Mouse (Mus musculus): Measurements from ENCODE around the gene Aknad1. TPM values are rescaled to one million over a fixed set of nuclear protein-coding genes. Genes with fewer than 3 reads are reported as not detected.

The Aknad1 gene
- total RNA-seq, 2 experiments from 2014 or later = not detected

DNA sequence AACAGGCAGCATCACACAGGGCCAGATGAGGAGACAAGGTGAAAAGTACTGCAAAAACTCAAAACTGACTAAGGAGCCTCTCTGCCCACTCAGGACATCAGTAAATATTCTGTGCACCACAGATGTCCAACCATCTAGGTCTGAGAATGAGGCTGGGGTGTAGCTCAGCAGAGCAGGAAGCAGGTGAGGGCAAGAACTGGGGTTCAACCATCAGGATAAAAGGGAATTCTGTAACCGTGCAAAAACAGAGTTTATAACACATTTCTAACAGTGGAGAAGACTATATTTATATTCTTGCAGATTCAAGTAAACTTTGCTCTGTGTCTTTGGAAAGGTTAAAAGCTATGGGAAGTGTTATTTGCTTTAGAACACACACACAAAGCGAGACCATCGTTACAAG, 19.7 kb upstream of the Aknad1 start:
- DNase-seq (ENCODE audit: extremely low spot score in 1 of 2, low spot score in 2 of 2) = no peak
- H3K27ac ChIP-seq = no peak overlapping the region
- intact Hi-C loops (cut with DNase I) = loop anchor here (5.0 kb wide), 1 partner anchor 188 kb away; no protein-coding TSS in a partner anchor
- no peak overlapping the region for H3K4me3 ChIP-seq
- TF ChIP-seq CTCF (IDR thresholded peaks at IDR 0.05) = no peak

DNA sequence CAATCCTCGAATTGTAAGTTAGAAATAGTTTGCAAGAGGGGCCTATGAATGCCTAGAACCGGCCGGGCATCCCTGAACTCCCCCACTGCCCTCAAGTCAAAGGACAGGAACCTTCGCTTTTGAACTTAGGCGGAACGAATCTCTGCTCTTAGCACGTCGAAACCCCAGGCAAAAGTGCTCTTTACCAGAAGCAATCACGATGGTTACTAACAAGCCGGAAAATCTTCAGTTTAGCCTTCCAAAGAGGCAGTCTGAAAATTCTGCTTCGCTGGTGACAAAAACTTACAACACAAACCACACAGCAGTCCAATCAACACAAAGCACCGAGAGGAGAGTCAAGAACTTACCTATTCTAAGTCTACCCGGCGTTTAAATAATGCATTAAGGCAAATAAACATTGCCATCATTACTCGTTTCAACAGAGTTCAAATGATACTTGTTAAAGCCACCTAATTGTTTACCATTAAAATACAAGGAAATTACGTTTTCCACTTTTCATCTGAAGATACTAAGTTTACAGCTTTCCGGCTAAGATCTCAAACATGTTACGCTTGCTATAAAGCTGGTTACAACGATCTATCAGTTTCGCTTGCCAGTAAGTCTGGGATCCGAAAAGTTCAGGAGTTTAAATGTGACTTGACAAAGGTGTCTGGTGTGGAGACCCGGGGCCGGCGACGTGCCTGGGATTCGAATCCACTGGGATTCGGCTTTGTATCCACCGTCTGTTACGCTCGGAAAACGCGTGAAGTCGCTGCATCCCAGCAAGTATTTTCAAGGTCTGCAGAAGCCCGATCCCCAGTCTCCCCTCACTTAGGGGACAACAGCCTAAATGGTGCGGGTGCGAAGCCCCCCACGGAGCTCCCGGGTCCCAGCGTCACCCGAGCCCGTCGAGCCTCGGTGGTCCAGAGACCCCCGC, 18.1 kb upstream of the Aknad1 start:
- Histone ChIP-seq H3K4me3 (peak overlapping the region; percentile 83), H3K27ac (peak overlapping the region; percentile 74)
- DNase-seq (ENCODE audit: extremely low spot score in 1 of 2, low spot score in 2 of 2) = peak; percentile 40 to 48
- peak; percentile 12 for TF ChIP-seq CTCF (IDR thresholded peaks at IDR 0.05)
- intact Hi-C loops (cut with DNase I) = loop anchor here (5.0 kb wide), 1 partner anchor 186 kb away; no protein-coding TSS in a partner anchor

DNA sequence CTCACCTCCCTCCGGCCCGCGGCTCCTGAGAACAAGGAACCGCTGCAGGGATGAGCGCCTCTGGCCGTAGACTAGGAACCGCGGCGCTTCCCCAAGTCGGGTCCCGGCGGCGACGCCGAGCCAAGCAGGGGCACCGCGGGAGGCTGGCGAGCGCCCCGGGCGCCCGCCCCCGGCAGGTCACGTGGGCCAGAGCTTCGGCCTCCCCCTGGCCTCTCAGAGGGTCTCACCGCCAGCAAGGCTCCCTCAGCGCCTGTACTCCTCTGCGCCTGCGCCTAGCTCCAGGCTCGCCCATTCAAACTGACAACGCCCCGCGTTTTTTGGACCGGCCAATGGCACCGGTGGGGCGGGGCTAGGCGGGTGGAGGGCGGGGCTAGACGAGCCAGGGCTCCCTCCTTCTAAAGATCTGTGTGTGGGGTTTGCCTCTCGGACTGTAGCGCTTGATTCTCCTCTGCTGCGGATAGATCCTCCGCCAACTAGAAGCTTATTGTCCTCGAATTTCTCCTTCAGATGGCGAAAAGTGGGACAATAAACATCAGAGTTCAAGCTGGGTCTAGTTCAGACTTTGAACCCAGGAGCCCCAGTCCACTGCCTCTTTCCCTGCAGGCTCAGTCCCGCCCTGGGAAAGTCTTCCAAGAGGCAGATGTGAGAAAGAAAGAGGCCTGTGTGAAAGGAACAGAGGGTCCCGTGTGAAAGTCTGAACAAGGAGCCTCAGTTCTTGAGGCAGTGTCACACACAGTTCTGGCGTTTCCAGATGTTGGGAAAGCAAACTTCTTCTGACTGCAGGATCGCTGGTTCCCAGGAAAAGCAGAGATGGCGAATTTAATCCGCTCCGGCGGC, 17.2 kb upstream of the Aknad1 start, which contains the start of gene Gpsm2:
Gene Gpsm2 (minus strand): TSS at position 274 of the 837 bp plus-strand sequence.
- Histone ChIP-seq H3K4me3 (peak within 1 kb of the TSS; percentile 83), H3K27ac (peak within 1 kb of the TSS; percentile 74)
- TF ChIP-seq CTCF (IDR thresholded peaks at IDR 0.05) = no peak
- peak; percentile 95 for DNase-seq (ENCODE audit: extremely low spot score in 1 of 2, low spot score in 2 of 2)
- intact Hi-C loops (cut with DNase I) = loop anchor here (2.0 to 5.0 kb wide), 2 partner anchors 49 to 185 kb away; no protein-coding TSS in a partner anchor

DNA sequence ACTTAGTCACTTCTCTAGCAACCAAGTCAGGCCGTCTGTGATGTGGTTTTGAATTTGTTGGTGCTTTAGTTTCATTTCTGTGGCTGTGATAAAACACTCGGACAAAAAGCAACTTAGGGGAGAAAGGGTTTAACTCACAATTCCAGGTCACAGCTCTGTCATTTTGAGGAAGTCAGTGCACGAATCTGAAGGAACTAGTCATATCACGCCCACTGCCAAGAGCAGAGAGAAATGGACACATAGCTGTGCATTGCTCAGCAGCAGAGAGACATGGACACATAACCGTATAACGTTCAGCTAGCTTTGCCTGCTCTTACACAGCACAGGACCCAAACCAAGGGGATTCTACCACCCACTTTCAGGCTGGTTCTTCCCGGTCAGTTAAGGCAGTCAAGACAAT, 13.0 kb upstream of the Aknad1 start:
- no peak for DNase-seq (ENCODE audit: extremely low spot score in 1 of 2, low spot score in 2 of 2)
- intact Hi-C loops (cut with DNase I) = no loop called here
- Histone ChIP-seq H3K27ac (no peak overlapping the region), H3K4me3 (no peak overlapping the region)
- TF ChIP-seq CTCF (IDR thresholded peaks at IDR 0.05) = no peak

DNA sequence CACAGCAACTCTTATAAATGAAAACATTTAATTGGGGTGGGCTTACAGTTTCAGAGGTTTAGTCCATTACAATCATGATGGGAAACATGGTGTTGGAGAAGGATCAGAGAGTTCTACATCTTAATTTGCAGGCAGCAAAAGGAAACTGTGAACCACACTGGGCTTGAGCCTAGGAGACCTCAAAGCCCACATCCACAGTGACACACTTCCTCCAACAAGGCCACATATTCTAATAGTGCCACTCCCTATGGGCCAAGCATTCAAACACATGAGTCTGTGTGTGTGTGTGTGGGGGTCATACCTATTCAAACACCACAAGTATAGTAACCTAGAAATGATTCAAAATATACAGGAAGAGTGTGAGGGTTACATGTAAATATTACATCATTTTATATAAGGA, 12.1 kb upstream of the Aknad1 start:
- DNase-seq (ENCODE audit: extremely low spot score in 1 of 2, low spot score in 2 of 2) = no peak
- intact Hi-C loops (cut with DNase I) = no loop called here
- Histone ChIP-seq H3K4me3 (no peak overlapping the region), H3K27ac (no peak overlapping the region)
- TF ChIP-seq CTCF (IDR thresholded peaks at IDR 0.05) = no peak

DNA sequence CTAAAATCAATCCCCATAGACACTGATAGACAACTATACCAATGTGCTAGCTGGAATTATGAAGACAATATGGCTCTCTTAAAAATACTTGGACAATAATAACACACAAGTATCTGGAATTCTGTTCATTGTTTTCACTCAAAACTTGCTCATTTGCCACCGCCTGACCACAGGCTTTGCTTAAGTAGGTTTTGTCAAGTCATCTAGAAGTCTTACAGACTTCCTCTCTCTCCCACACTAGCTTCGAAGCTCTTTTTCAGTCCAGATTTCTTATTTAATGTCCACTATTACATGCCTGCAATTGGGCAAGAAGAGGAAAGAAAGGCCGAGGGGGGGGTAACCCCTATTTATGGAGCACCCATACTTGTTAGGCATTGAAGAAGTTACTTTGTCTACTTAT, 11.7 kb upstream of the Aknad1 start:
- no peak overlapping the region for H3K4me3 ChIP-seq
- DNase-seq (ENCODE audit: extremely low spot score in 1 of 2, low spot score in 2 of 2) = no peak
- H3K27ac ChIP-seq = no peak overlapping the region
- no peak for TF ChIP-seq CTCF (IDR thresholded peaks at IDR 0.05)
- intact Hi-C loops (cut with DNase I) = no loop called here

DNA sequence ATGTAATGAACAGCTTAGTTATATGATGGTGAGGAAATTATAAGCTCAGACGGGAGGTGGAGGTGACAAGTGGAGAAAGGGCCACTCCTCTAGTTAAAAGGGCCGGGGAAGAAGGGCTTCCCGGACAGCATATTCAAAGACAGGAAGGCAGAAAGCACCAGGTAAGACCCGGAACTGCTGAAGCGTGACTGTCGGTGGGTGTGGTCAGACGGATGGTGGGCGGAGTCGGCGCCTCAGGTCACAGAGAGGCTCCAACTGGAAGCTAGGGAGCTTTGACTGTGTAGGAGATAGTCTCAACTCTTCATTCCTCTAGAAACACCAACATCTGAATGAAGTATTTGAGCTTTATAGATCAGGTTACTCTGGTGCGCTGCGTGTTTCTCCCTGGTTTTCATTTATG, 9.1 kb upstream of the Aknad1 start:
- H3K27ac ChIP-seq = no peak overlapping the region
- intact Hi-C loops (cut with DNase I) = no loop called here
- H3K4me3 ChIP-seq = no peak overlapping the region
- DNase-seq (ENCODE audit: extremely low spot score in 1 of 2, low spot score in 2 of 2) = no peak
- TF ChIP-seq CTCF (IDR thresholded peaks at IDR 0.05) = no peak

DNA sequence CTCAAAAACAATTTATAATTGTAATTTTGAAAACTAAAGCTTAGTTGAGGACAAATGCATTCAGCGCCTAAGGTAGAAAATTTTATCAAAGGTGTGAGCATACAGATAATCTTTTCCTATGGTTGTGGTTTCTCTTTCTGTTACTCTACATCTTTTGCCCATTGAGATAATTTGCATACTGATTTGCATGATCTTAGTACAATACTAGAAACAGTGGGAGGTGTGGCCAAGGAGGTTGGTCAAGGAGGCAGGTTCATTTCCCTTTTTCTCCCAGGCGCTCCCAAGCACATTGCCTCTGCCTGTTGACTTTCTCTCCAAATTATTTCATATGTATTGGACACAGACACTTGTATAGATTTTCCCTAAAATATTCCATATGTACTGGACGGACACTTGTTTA, 1.7 kb upstream of the Aknad1 start:
- TF ChIP-seq CTCF (IDR thresholded peaks at IDR 0.05) = no peak
- DNase-seq (ENCODE audit: extremely low spot score in 1 of 2, low spot score in 2 of 2) = no peak
- H3K27ac ChIP-seq = no peak overlapping the region
- intact Hi-C loops (cut with DNase I) = no loop called here
- H3K4me3 ChIP-seq = no peak overlapping the region

DNA sequence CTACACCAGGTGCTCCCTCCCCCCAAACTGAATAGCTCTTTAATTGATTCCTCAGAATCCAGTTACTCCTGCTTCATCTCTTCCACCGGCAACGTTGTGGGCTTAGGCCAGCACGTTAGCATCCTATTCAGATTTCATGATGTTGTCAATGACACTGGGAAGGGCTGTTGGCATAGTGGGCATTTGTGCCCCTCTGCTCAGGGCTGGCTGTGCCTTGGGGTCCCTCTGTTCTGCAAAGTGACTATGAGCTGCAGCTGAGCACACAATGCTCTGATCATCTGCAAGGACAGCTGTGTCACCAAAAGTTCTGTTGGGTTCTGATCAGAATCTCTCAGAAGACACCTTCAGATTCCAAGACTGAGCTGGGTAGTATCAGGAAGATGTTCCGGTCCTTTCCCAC, 4.6 kb downstream of the Aknad1 start:
- Histone ChIP-seq H3K4me3 (no peak overlapping the region), H3K27ac (no peak overlapping the region)
- DNase-seq (ENCODE audit: extremely low spot score in 1 of 2, low spot score in 2 of 2) = no peak
- intact Hi-C loops (cut with DNase I) = no loop called here
- TF ChIP-seq CTCF (IDR thresholded peaks at IDR 0.05) = no peak

DNA sequence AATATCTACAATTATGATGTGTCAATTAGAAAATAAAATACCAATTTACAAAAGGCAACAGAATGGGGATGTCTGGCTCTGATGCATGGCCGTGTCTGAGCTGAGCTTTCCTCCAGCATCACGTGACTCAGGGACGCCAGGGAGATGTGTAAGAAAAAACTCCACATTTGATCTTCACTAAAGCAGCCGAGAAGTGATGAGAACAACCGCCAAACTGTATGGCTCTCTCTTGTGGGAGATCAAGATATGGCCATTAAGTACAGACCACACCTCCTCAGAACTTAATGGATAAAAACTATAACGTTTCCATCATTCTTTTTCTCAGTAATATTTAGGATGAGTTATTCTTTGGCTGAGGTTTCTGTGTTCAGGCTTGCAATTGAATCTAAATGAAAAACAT, 11.6 kb downstream of the Aknad1 start:
- Histone ChIP-seq H3K4me3 (no peak overlapping the region), H3K27ac (no peak overlapping the region)
- TF ChIP-seq CTCF (IDR thresholded peaks at IDR 0.05) = no peak
- DNase-seq (ENCODE audit: extremely low spot score in 1 of 2, low spot score in 2 of 2) = no peak
- intact Hi-C loops (cut with DNase I) = no loop called here

DNA sequence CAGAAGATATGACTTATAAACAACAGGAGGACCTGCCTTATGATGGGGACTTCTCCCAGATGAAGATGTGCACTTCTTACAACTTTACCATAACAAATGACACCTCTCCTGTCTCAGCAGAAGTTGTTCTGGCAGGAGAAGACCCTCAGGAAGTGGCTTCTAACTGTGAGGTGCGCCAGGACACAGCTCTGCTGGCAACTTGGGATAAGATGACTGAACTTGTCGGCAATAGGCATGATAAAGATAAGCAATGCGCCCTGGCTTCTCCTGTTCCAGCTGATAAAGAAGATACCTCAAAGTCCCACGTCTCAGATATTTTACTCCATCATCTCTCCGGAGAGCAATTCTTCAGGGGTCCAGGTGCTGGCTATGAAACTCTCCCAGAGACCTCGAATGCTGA, 12.2 kb downstream of the Aknad1 start:
- no peak for TF ChIP-seq CTCF (IDR thresholded peaks at IDR 0.05)
- Histone ChIP-seq H3K27ac (no peak overlapping the region), H3K4me3 (no peak overlapping the region)
- no peak for DNase-seq (ENCODE audit: extremely low spot score in 1 of 2, low spot score in 2 of 2)
- intact Hi-C loops (cut with DNase I) = no loop called here

DNA sequence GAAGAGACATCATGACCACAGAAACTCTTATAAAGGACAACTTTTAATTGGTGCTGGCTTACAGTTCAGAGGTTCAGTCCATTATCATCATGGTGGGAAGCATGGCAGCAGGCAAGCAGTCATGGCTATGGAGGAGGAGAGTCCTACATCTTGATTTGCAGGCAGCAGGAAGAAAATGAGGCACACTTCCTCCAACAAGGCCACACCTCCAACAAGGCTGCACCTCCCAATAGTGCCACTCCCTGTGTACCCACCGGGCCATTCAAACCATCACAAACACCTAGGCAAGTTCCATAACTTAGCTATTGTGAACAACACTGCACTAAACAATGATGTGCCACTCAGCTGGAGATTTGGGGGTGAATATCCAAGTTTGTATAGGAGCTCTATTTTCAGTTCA, 15.1 kb downstream of the Aknad1 start:
- TF ChIP-seq CTCF (IDR thresholded peaks at IDR 0.05) = no peak
- DNase-seq (ENCODE audit: extremely low spot score in 1 of 2, low spot score in 2 of 2) = no peak
- no peak overlapping the region for H3K4me3 ChIP-seq
- intact Hi-C loops (cut with DNase I) = no loop called here
- H3K27ac ChIP-seq = no peak overlapping the region

Data from left cerebral cortex, adult 2 months (tissue).